Mouse (Mus musculus) G1E (cell line): ENCODE data around the gene Lacc1.

Experiments used
- CTCF ChIP-seq: IDR thresholded peaks from 2 replicates; pipeline ENCODE4 v1.5.1; 2012; ENCODE audit warnings: low read depth, low read length, inconsistent platforms, mixed read lengths
- POLR2AphosphoS5 ChIP-seq: IDR thresholded peaks from 2 replicates; pipeline ENCODE4 v1.6.1; 2012; ENCODE audit warnings: low read depth, low read length, inconsistent platforms; ENCODE audit not compliant: insufficient replicate concordance

DNA sequence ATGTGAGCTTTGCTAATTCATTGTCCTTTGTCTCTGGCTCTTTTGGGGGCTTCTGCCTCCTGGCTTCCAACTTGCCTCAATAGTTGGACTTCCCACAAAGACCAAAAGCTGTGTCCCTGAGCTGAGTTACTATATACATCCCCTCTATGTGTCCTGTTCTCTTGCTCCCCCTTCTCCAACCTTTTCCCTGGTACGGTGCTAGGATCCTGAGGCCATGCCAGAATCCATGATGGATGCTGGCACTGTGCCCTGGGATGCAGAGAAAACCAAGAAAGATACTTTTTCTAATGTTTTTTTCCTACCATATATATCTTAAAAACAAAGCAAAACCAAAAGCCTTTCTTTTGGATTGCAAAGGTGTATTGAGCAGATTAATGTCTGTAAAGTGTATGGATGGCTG, 54.9 kb downstream of the Lacc1 start:
- TF ChIP-seq CTCF: no peak
- TF ChIP-seq POLR2AphosphoS5: no peak
